Mouse (Mus musculus) heart, embryonic 16.5 days (tissue): Measurements from ENCODE around the gene Scgb1a1. TPM values are rescaled to one million over a fixed set of nuclear protein-coding genes. Genes with fewer than 3 reads are reported as not detected.

Experiments used
- ATAC-seq: fragments of 200-750 bp; cut with Nextera tagmentation; replicated peaks from 2 replicates; pipeline ENCODE4 v1.8.0; 2017; ENCODE audit warnings: moderate number of reproducible peaks; ENCODE audit not compliant: insufficient read depth, low FRiP score; ENCODE audit errors: extremely low read depth
- H3K27ac ChIP-seq: fragments of 300-500 bp; sonication (generic); 2 replicates; pipeline ENCODE4 v1.5.1; 2014; ENCODE audit warnings: mild to moderate bottlenecking, low read length, control low read depth, moderate library complexity
- H3K27me3 ChIP-seq: fragments of 300-500 bp; sonication (generic); 2 replicates; pipeline ENCODE4 v1.6.1; 2014; ENCODE audit warnings: low read length, mixed read lengths; ENCODE audit not compliant: control insufficient read depth, insufficient read depth
- H3K36me3 ChIP-seq: fragments of 300-500 bp; sonication (generic); 2 replicates; pipeline ENCODE4 v1.6.1; 2014; ENCODE audit not compliant: control insufficient read depth, insufficient read depth
- H3K4me1 ChIP-seq: fragments of 300-500 bp; sonication (generic); 2 replicates; pipeline ENCODE4 v1.6.1; 2014; ENCODE audit warnings: low read length, mixed read lengths; ENCODE audit not compliant: control insufficient read depth, insufficient read depth
- H3K4me2 ChIP-seq: fragments of 300-500 bp; sonication (generic); 2 replicates; pipeline ENCODE4 v1.6.1; 2014; ENCODE audit warnings: low read depth, mild to moderate bottlenecking, control low read depth, low read length
- H3K4me3 ChIP-seq: fragments of 300-500 bp; sonication (generic); 2 replicates; pipeline ENCODE4 v1.5.1; 2014; ENCODE audit warnings: mild to moderate bottlenecking, control low read depth, low read length
- H3K9ac ChIP-seq: fragments of 300-500 bp; sonication (generic); 2 replicates; pipeline ENCODE4 v1.6.1; 2014; ENCODE audit warnings: low read length, control low read depth
- H3K9me3 ChIP-seq: fragments of 300-500 bp; sonication (generic); replicated peaks from 2 replicates; pipeline ENCODE4 v1.6.1; 2016; ENCODE audit warnings: low read length; ENCODE audit not compliant: control insufficient read depth
- WGBS: fragments of 180-500 bp; shearing (Covaris S2); extraction: QIAGEN DNeasy Blood & Tissue Kit; methylation state at CpG from one replicate; pipeline ENCODE4 v1.1.7; 2014; 5-methylcytosine and 5-hydroxymethylcytosine counted together
- polyA plus RNA-seq: library from polyadenylated mRNA; unstranded; fragments of >200 nt; fragmentation: Nextera tagmentation; extraction: Ambion mirVana; gene quantifications from 2 replicates; pipeline ENCODE4 v1.2.1, GENCODE M21; 2015

The Scgb1a1 gene
- polyA plus RNA-seq, 1 experiment from 2014 or later, result 0.91 TPM

GRCm38 (mm10) chr19:9075558-9075957 is 12.2 kb downstream of the Scgb1a1 start:
- Histone ChIP-seq H3K27ac (no peak overlapping the region), H3K4me3 (no peak overlapping the region), H3K9ac (no peak overlapping the region), H3K4me2 (no peak overlapping the region), H3K36me3 (no peaks in the 10 kb centered on the region), H3K4me1 (peaks cover 28% of the 10 kb centered on the region), H3K27me3 (no peaks in the 10 kb centered on the region), H3K9me3 (no peaks in the 10 kb centered on the region)
- ATAC-seq, result no peak
- 76% methylated on average over 2 of the region's 2 CpGs for WGBS

- no peak overlapping the region for H3K4me2 ChIP-seq
- peak overlapping the region; percentile 69 for H3K27ac ChIP-seq
- no peaks in the 10 kb centered on the region for H3K27me3 ChIP-seq
- H3K9ac ChIP-seq, result no peak overlapping the region
- no peaks in the 10 kb centered on the region for H3K36me3 ChIP-seq
- no peaks in the 10 kb centered on the region for H3K9me3 ChIP-seq
- no peak for ATAC-seq
- no peak overlapping the region for H3K4me3 ChIP-seq
- peaks cover 38% of the 10 kb centered on the region for H3K4me1 ChIP-seq
- 67% methylated on average over 4 of the region's 4 CpGs for WGBS
Observed at GRCm38 (mm10) chr19:9074424-9074823, 13.3 kb downstream of the Scgb1a1 start.

GRCm38 (mm10) chr19:9073776-9074411 is 13.9 kb downstream of the Scgb1a1 start:
- ATAC-seq, result no peak
- H3K9me3 ChIP-seq, result no peaks in the 10 kb centered on the region
- H3K9ac ChIP-seq, result 0 out of 2 replicates have a peak overlapping the region, but pooled peaks have one; percentile 13
- H3K4me1 ChIP-seq, result peaks cover 39% of the 10 kb centered on the region
- no peaks in the 10 kb centered on the region for H3K36me3 ChIP-seq
- 46% methylated on average over 12 of the region's 12 CpGs for WGBS
- H3K4me3 ChIP-seq, result no peak overlapping the region
- peak overlapping the region; percentile 69 for H3K27ac ChIP-seq
- no peaks in the 10 kb centered on the region for H3K27me3 ChIP-seq
- no peak overlapping the region for H3K4me2 ChIP-seq

GRCm38 (mm10) chr19:9072157-9072530 is 15.6 kb downstream of the Scgb1a1 start:
- Histone ChIP-seq H3K4me3 (no peak overlapping the region), H3K36me3 (no peaks in the 10 kb centered on the region), H3K27ac (peak overlapping the region; percentile 85), H3K4me2 (no peak overlapping the region), H3K4me1 (peaks cover 39% of the 10 kb centered on the region), H3K9ac (no peak overlapping the region), H3K27me3 (no peaks in the 10 kb centered on the region), H3K9me3 (no peaks in the 10 kb centered on the region)
- 51% methylated on average over 2 of the region's 2 CpGs for WGBS
- ATAC-seq, result no peak

GRCm38 (mm10) chr19:9071456-9072156 is 16.2 kb downstream of the Scgb1a1 start:
- Histone ChIP-seq H3K4me3 (no peak overlapping the region), H3K27ac (peak overlapping the region; percentile 85), H3K9me3 (no peaks in the 10 kb centered on the region), H3K27me3 (no peaks in the 10 kb centered on the region), H3K4me1 (peaks cover 39% of the 10 kb centered on the region), H3K9ac (no peak overlapping the region), H3K36me3 (no peaks in the 10 kb centered on the region), H3K4me2 (no peak overlapping the region)
- peak; percentile 87 for ATAC-seq
- 37% methylated on average over 7 of the region's 7 CpGs for WGBS

GRCm38 (mm10) chr19:9070316-9070715 is 17.4 kb downstream of the Scgb1a1 start:
- Histone ChIP-seq H3K4me1 (peaks cover 45% of the 10 kb centered on the region), H3K27ac (peak overlapping the region; percentile 85), H3K27me3 (no peaks in the 10 kb centered on the region), H3K9me3 (no peaks in the 10 kb centered on the region), H3K4me3 (no peak overlapping the region), H3K36me3 (no peaks in the 10 kb centered on the region), H3K4me2 (no peak overlapping the region), H3K9ac (no peak overlapping the region)
- WGBS, result 59% methylated on average over 2 of the region's 2 CpGs
- no peak for ATAC-seq

GRCm38 (mm10) chr19:9069687-9070307 is 18.0 kb downstream of the Scgb1a1 start:
- Histone ChIP-seq H3K4me1 (peaks cover 45% of the 10 kb centered on the region), H3K9ac (no peak overlapping the region), H3K9me3 (no peaks in the 10 kb centered on the region), H3K27me3 (no peaks in the 10 kb centered on the region), H3K4me3 (no peak overlapping the region), H3K4me2 (no peak overlapping the region), H3K27ac (peak overlapping the region; percentile 85), H3K36me3 (no peaks in the 10 kb centered on the region)
- WGBS, result 44% methylated on average over 8 of the region's 8 CpGs
- ATAC-seq, result no peak

GRCm38 (mm10) chr19:9067292-9067691 is 20.5 kb downstream of the Scgb1a1 start:
- no peaks in the 10 kb centered on the region for H3K36me3 ChIP-seq
- no peak overlapping the region for H3K27ac ChIP-seq
- ATAC-seq, result no peak
- no peaks in the 10 kb centered on the region for H3K27me3 ChIP-seq
- no peak overlapping the region for H3K4me3 ChIP-seq
- no peaks in the 10 kb centered on the region for H3K9me3 ChIP-seq
- WGBS, result 76% methylated on average over 5 of the region's 5 CpGs
- H3K4me1 ChIP-seq, result peaks cover 34% of the 10 kb centered on the region
- H3K4me2 ChIP-seq, result no peak overlapping the region
- no peak overlapping the region for H3K9ac ChIP-seq
